Mouse (Mus musculus) forebrain, embryonic 14.5 days (tissue): ENCODE results near the gene Nfyc. TPM values are rescaled to one million over a fixed set of nuclear protein-coding genes. Genes with fewer than 3 reads are reported as not detected.

Source experiments
- ATAC-seq: fragments of 200-750 bp; cut with Nextera tagmentation; 2 replicates; pipeline ENCODE4 v1.8.0; 2017; ENCODE audit warnings: mild to moderate bottlenecking, moderate library complexity
- DNase-seq: peaks from one replicate; pipeline ENCODE4 v3.0.0-alpha.2; 2015; ENCODE audit warnings: low spot score
- H3K27ac ChIP-seq: fragments of 300-500 bp; sonication (generic); 2 replicates; pipeline ENCODE4 v1.5.1; 2014; ENCODE audit warnings: low read depth, mild to moderate bottlenecking, control low read depth, low read length, moderate library complexity
- H3K27me3 ChIP-seq: fragments of 300-500 bp; sonication (generic); replicated peaks from 2 replicates; pipeline ENCODE4 v1.6.1; 2014; ENCODE audit warnings: low read length, control low read depth, mixed read lengths; ENCODE audit not compliant: control insufficient read depth, insufficient read depth
- H3K36me3 ChIP-seq: fragments of 300-500 bp; sonication (generic); 2 replicates; pipeline ENCODE4 v1.6.1; 2014; ENCODE audit warnings: low read length, control low read depth; ENCODE audit not compliant: control insufficient read depth, insufficient read depth
- H3K4me1 ChIP-seq: fragments of 300-500 bp; sonication (generic); 2 replicates; pipeline ENCODE4 v1.6.1; 2014; ENCODE audit warnings: antibody characterized with exemption, low read length, control low read depth; ENCODE audit not compliant: control insufficient read depth, insufficient read depth
- H3K4me2 ChIP-seq: fragments of 300-500 bp; sonication (generic); 2 replicates; pipeline ENCODE4 v1.6.1; 2014; ENCODE audit warnings: mild to moderate bottlenecking, control low read depth, low read length
- H3K4me3 ChIP-seq: fragments of 300-500 bp; sonication (generic); 2 replicates; pipeline ENCODE4 v1.5.1; 2014; ENCODE audit warnings: low read depth, low read length, control low read depth
- H3K9ac ChIP-seq: fragments of 300-500 bp; sonication (generic); 2 replicates; pipeline ENCODE4 v1.6.1; 2014; ENCODE audit warnings: mild to moderate bottlenecking, low read length, control low read depth, moderate library complexity
- H3K9me3 ChIP-seq: fragments of 300-500 bp; sonication (generic); replicated peaks from 2 replicates; pipeline ENCODE4 v1.6.1; 2016; ENCODE audit warnings: low read length, control low read depth, mixed read lengths; ENCODE audit not compliant: control insufficient read depth
- WGBS: fragments of 180-500 bp; shearing (Covaris S2); extraction: QIAGEN DNeasy Blood & Tissue Kit; methylation state at CpG from one replicate; pipeline ENCODE4 v1.1.7; 2014; 5-methylcytosine and 5-hydroxymethylcytosine counted together
- polyA plus RNA-seq: library from polyadenylated mRNA; unstranded; fragments of >200 nt; fragmentation: Nextera tagmentation; extraction: Ambion mirVana; gene quantifications from 2 replicates; pipeline ENCODE4 v1.2.1, GENCODE M21; 2014

Nfyc gene
- polyA plus RNA-seq, 1 experiment from 2014 or later, result 120 TPM

GRCm38 (mm10) chr4:120734012-120734622 lies 97.3 kb downstream of the Nfyc start:
- Histone ChIP-seq H3K9me3 (no peaks in the 10 kb centered on the region), H3K4me3 (no peak overlapping the region), H3K36me3 (no peaks in the 10 kb centered on the region), H3K27ac (no peak overlapping the region), H3K4me1 (0 out of 2 replicates have a peak, but pooled peaks cover 5% of the 10 kb centered on the region), H3K4me2 (no peak overlapping the region), H3K27me3 (peaks cover 4% of the 10 kb centered on the region; the same call in 1 of the 2 replicates), H3K9ac (no peak overlapping the region)
- WGBS, result 67% methylated on average over 5 of the region's 5 CpGs
- ATAC-seq (0 out of 2 replicates have a peak, but pooled peaks have one; percentile 8), DNase-seq (no peak)

DNA sequence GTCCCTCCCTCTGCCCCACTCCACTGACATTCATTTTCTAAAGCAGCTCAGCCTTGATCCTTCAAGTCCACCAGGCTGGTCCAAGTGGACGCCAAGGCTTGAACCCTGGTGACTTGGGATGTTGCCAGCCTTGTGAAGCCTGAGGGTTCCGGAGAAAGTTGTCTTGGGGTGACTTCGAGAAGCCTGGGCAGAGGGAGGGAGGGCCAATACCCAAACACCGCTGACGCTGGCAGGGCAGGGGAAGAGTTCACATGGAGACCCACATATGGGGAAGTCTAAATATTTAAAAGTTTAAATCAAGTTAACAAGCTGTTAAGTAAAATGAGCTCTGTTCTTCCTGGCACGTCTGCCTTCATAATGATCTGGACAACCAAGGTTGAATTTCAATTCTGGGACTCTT lies 98.6 kb downstream of the Nfyc start:
- Histone ChIP-seq H3K27me3 (peaks cover 4% of the 10 kb centered on the region; the same call in 1 of the 2 replicates), H3K4me2 (no peak overlapping the region), H3K4me1 (0 out of 2 replicates have a peak, but pooled peaks cover 5% of the 10 kb centered on the region), H3K36me3 (no peaks in the 10 kb centered on the region), H3K4me3 (no peak overlapping the region), H3K9me3 (no peaks in the 10 kb centered on the region), H3K9ac (no peak overlapping the region), H3K27ac (no peak overlapping the region)
- ATAC-seq (no peak), DNase-seq (no peak)
- 88% methylated on average over 6 of the region's 6 CpGs for WGBS

- WGBS, result under 1% methylated on average over 40 of the region's 40 CpGs
- H3K4me2 ChIP-seq, result peak overlapping the region; percentile 67
- peak; percentile 91 for ATAC-seq
- no peaks in the 10 kb centered on the region for H3K36me3 ChIP-seq
- DNase-seq, result peak; percentile 75
- peak overlapping the region; percentile 64 for H3K9ac ChIP-seq
- peaks cover 4% of the 10 kb centered on the region; the same call in 1 of the 2 replicates for H3K27me3 ChIP-seq
- peak overlapping the region; percentile 42 for H3K4me3 ChIP-seq
- no peak overlapping the region for H3K27ac ChIP-seq
- H3K9me3 ChIP-seq, result no peaks in the 10 kb centered on the region
- 0 out of 2 replicates have a peak, but pooled peaks cover 5% of the 10 kb centered on the region for H3K4me1 ChIP-seq
These were observed 100.2 kb downstream of the Nfyc start for GRCm38 (mm10) chr4:120731030-120731644.

GRCm38 (mm10) chr4:120730574-120730973 lies 100.8 kb downstream of the Nfyc start:
- H3K27ac ChIP-seq, result no peak overlapping the region
- H3K4me3 ChIP-seq, result peak overlapping the region; percentile 42
- no peaks in the 10 kb centered on the region for H3K36me3 ChIP-seq
- ATAC-seq (peak; percentile 45), DNase-seq (no peak)
- no peaks in the 10 kb centered on the region for H3K9me3 ChIP-seq
- H3K9ac ChIP-seq, result peak overlapping the region; percentile 64
- H3K4me1 ChIP-seq, result 0 out of 2 replicates have a peak, but pooled peaks cover 5% of the 10 kb centered on the region
- peaks cover 4% of the 10 kb centered on the region; the same call in 1 of the 2 replicates for H3K27me3 ChIP-seq
- 24% methylated on average over 6 of the region's 6 CpGs for WGBS
- peak overlapping the region; percentile 67 for H3K4me2 ChIP-seq

DNA sequence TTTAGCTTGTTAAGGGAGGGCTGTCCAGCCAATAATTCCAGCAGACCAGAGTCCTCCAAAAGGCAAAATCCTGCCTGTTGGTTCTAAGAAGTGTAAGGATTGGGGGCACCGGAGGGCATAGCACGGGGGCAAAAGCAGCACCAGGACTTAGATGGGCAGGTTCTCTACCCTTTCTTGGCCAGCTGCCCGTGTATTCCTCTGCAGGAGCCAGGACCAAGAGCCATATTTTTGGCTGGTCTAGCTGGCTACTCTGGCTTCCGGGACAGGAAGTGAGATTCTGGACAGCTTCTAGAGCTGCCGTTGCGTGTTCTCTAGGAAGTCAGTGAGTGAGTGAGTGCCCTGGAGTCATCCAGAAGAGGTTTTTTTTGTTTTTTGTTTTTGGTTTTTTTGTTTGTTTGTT lies 101.2 kb downstream of the Nfyc start:
- Histone ChIP-seq H3K9me3 (no peaks in the 10 kb centered on the region), H3K27me3 (peaks cover 4% of the 10 kb centered on the region; the same call in 1 of the 2 replicates), H3K27ac (no peak overlapping the region), H3K4me1 (0 out of 2 replicates have a peak, but pooled peaks cover 5% of the 10 kb centered on the region), H3K36me3 (no peaks in the 10 kb centered on the region), H3K4me3 (no peak overlapping the region), H3K4me2 (no peak overlapping the region), H3K9ac (no peak overlapping the region)
- WGBS, result 77% methylated on average over 6 of the region's 6 CpGs
- ATAC-seq, result no peak
- DNase-seq, result no peak

DNA sequence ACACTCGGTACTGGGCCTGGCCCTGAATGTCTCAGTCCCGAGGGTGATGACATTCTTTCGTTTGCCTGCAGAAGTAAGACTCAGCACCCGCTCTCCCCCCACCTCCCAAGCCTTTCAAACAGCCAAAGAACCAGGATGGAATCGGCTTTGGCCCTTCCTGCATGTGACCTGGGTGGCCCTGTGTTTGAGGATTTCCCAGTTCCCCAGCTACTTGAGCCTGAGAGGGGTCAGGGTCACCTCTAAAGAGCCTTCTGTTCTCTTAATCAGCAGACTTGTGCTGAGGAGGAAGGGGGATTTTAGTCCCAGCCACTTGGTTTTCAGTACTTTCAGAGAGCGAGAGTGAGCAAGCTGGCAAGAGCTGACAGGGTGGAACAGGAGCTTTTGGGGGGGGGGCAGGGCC lies 101.9 kb downstream of the Nfyc start:
- Histone ChIP-seq H3K9ac (no peak overlapping the region), H3K4me1 (0 out of 2 replicates have a peak, but pooled peaks cover 5% of the 10 kb centered on the region), H3K27ac (no peak overlapping the region), H3K4me3 (no peak overlapping the region), H3K9me3 (no peaks in the 10 kb centered on the region), H3K36me3 (no peaks in the 10 kb centered on the region), H3K4me2 (no peak overlapping the region), H3K27me3 (peaks cover 4% of the 10 kb centered on the region; the same call in 1 of the 2 replicates)
- DNase-seq (no peak), ATAC-seq (no peak)
- whole genome bisulfite sequencing, result 51% methylated on average over 6 of the region's 6 CpGs

DNA sequence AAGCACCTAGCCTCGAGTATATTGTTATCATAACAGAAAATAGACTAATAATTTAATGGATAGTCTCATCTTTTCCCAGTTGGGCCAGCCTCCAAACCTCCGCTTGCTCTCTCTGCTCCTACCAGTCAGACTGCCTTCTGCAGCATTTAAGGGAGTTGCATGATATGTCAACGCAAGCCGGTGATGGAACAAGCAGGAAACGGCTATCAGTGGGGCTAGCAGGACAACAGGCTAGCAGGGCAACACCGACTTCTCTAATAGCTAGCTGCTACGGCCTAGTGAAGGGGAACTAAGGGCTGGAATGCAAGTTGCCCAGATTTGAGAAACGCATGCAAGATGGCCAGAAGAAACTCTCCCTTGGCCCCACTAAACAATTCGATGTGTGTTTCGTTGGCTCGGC lies 103.5 kb downstream of the Nfyc start:
- Histone ChIP-seq H3K27me3 (peaks cover 4% of the 10 kb centered on the region; the same call in 1 of the 2 replicates), H3K9me3 (no peaks in the 10 kb centered on the region), H3K9ac (no peak overlapping the region), H3K4me1 (0 out of 2 replicates have a peak, but pooled peaks cover 5% of the 10 kb centered on the region), H3K4me2 (no peak overlapping the region), H3K27ac (no peak overlapping the region), H3K36me3 (no peaks in the 10 kb centered on the region), H3K4me3 (no peak overlapping the region)
- ATAC-seq (no peak), DNase-seq (no peak)
- 88% methylated on average over 11 of the region's 11 CpGs for WGBS

DNA sequence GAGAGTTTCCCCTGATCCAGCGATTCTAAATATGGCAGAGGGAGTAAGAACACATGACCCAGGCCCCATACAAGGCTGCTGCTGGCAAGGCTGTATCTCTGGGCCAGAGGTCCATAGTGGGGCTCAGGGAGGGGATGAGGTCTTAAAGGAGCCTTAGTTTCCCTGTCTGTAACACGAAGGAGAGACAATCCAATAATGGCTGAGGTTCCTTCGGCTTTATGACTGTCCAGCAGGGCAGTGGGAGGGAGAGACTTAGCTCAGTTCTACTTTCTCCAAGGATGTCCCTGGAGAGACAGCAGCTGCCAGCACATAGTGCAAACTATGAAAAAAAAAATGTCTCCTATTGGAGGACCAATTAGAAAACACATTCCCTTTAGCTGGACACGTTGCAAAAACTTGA lies 105.2 kb downstream of the Nfyc start:
- WGBS, result 62% methylated on average over 4 of the region's 4 CpGs
- Histone ChIP-seq H3K9ac (no peak overlapping the region), H3K4me2 (no peak overlapping the region), H3K27ac (no peak overlapping the region), H3K4me3 (no peak overlapping the region), H3K4me1 (no peaks in the 10 kb centered on the region), H3K27me3 (no peaks in the 10 kb centered on the region), H3K9me3 (no peaks in the 10 kb centered on the region), H3K36me3 (no peaks in the 10 kb centered on the region)
- ATAC-seq, result no peak
- no peak for DNase-seq
